Mouse (Mus musculus): ENCODE measurements around the gene Medag. TPM values are rescaled to one million over a fixed set of nuclear protein-coding genes. Genes with fewer than 3 reads are reported as not detected.

Medag gene
- not detected in 2 replicates for total RNA-seq (2015)
- not detected in 2 replicates for total RNA-seq (2017)

DNA sequence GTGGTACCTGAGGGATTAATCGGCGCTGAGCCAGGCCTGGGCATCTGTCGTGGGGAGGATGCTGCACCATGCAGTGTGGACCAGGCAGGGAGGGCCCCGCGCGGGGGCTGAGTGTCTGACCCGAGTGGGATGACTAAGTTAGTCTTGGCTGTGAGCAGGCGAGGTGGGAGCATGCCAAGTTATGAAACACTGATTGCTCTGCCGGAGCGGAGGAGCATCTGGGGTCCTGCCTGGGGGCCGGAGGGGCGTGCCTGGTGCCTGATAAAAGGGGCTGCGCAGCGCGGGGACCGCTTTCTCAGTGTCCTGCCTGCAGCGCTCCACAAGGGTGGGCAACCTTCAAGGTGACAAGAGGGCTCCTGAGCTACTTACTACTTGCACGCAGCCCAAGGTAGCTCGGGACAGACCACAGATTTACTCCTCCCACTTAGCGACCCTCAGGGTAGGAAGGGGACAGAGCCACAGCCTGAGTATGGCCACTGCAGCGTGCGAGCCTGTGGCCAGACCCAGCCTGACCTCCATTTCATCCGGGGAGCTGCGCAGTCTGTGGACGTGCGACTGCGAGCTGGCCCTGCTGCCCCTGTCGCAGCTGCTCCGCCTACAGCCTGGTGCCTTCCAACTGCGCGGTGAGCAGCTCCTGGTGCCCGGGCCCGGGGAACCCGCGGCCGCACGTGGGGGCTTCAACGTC, at the start of gene Medag:
Gene Medag, plus strand, starts transcription at position 241 of the 685 bp plus-strand sequence.
- no peak for ATAC-seq (ENCODE audit: poor library complexity, severe bottlenecking)

GRCm38 (mm10) chr5:149362626-149363025, 48.9 kb upstream of the Medag start:
- ATAC-seq (ENCODE audit: poor library complexity, severe bottlenecking): no peak

DNA sequence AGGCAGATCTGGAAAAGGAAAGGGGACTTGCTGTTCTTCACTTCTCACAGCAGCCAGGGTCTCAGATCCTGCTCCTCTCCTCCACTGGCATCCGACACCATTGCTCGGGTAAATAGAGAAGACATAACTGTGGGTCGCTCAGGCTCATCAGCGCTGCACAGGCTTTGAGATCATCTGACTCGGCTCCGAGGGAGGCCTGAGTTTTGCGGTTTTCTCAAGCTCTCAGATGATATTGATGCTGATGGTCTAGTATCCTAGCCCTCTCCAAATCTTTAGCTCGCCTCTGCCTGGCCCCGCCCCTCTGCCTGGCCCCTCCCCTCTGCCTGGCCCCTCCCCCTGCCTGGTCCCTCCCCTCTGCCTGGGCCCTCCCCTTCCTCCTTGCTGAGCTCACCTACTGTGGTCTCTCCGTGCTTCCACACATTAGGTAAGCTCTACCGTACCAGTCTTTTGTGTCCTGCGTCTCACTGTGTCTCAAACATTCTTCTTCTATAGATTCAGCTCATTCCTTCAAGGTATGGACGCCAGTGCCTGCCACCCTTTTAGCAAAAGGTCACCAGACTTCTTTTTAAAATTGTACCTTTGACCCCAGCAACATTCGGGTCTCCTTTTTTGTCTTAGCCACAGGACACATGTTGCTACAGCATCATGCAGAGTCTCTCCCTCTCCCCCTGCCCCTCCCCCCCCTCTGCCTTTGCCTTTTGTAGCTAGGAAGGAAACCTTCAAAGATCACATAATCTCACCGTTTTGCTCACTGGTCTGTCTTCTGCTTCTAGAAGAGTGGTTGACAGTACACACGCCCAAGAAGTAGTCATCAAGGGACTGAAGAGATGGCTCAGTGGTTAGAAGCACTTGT, 47.4 kb upstream of the Medag start:
- no peak for ATAC-seq (ENCODE audit: poor library complexity, severe bottlenecking)

DNA sequence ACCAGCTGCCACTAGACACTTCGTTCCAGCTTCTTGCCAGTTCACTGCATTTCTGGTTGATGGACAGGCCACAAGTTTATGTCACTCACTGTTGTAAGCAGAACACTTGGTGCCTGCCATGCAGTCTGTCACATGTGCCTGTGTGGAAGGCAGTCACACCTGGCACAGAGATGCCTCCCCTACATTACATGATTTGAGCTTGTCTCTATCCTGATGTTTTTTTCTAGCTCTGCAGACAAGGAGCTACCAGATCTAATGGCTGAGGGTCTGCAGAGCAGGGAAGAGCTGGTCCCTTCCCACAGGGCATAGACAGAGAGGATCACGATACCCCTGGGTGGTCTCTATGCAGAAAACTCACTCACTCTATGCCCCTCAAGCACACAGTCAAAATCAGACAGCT, 44.5 kb upstream of the Medag start:
- no peak for ATAC-seq (ENCODE audit: poor library complexity, severe bottlenecking)

DNA sequence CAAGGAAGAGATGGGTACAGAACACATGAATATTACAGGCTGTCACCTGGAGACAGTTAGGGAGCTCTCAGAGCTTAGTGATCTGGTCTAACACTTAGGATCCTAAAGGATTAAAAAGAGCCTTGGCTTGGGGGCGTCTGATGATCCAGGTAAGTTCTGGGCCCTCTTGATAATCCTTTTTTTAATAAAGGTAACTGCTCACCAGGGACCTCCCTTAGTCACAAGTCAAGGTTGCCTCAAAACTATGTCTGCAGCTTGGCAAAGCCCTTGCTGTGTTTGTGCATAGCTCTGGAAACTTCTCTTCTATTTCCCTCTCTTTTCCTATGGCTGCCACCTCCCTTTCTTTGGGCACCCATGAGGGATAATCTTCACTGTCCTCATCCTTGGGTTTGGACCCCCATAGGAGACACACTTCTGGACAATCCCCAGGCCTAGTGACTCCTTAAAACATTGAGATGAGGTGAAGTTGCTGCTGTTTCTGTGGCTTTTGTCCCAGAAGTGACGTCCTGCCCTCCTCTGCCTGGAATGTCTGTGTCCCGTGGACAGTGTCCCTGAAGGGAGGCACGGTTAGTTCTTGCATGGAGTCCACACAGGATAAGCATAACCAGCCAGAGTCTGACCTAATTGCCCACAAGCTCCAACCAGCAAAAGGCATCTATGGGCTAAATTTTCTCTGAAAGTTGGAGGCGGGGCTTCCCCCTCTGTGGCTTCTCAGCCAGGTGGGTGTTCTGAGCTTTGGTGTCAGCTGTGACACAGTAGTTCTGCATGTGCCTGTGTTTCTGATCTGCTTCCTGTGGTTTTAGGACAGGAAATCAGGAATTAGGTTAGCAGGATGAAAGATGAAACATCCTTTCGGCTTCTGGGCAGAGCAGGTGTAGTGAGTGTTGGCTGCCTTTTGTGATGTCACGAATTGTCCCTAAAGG, 43.7 kb upstream of the Medag start:
- ATAC-seq (ENCODE audit: poor library complexity, severe bottlenecking): no peak

DNA sequence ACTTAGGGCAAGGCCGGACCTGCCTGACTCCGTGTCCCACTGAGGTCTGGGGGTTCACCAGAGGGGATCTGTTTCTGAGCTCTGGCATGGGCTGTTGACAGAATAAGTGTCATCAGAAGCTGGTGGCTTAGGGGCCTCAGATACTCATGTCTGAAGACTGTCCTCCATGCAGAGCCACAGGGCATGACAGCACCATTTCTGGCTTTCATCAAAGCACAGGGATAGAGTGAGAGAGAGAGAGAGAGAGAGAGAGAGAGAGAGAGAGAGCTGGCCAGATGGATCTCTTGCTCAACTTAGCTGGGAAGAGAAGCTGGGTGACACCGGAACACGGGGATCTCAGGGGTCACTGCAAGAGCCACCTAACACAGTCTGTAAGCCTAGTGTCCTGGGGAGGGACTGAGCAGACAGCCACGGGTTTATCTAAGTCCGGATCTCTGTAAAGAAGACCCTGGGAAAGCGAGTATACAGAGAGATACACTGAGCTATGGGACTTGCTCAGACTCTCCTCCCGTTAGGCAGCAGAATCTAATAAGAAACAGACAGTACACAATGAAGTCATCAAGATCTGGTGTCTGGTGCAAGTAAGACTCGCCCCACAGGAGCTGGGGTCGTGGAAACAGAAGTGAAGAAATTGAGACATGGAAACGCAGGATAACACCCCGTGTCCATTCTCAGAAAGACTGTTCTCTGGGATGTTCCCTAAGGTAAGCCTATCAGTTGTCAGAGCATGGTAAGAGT, 42.8 kb upstream of the Medag start:
- ATAC-seq (ENCODE audit: poor library complexity, severe bottlenecking): no peak

DNA sequence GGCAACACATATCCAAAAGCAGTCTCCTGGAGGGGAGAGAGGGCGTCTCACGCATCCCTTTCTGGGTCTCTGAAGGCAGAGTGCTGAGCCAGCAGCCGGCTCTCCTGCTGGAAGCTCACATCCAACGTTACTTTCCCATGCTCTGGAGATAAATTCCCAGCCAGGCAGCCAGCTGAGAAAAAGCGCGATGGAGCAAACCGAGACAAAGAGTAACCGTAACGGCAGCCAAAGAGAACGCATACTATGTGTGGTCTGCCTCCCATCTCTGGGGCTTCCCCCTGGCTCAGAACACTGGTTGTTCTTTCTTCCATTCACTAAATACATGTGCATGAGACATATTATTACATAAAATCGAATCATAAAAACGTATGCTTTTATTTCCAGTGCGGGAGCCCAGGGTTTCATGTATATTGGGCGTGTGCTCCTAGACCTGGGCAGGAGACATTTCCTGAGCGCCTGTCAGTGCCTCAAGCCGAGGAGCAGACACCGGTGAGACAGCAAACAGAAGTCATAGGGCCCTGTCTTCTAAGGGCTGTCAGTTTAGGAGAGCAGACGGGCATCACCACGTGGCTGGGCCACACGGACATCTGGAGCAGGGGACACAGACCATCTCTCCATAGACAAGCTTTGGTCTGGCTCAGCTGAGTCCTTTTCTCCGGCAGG, 42.0 kb upstream of the Medag start:
- ATAC-seq (ENCODE audit: poor library complexity, severe bottlenecking): no peak

DNA sequence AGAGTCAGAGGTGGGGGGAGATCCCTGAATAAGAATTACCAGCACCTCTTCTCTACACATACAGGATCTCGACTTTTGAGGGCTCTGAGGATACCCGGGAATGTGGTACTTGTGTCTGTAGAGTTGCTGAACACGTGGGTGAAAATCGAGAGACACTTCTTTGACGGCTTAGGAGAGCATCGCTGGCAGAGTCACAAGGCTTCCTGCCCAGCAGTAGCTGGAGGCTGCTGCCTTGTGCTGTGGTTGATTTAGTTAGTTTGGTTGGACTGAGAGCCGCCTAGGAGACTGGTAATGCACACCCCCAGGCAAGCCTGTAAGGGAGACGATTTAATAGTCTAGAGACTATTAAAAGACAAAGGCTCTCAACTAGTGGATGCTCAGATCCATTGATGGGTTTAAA, 39.5 kb upstream of the Medag start:
- ATAC-seq (ENCODE audit: poor library complexity, severe bottlenecking): no peak

DNA sequence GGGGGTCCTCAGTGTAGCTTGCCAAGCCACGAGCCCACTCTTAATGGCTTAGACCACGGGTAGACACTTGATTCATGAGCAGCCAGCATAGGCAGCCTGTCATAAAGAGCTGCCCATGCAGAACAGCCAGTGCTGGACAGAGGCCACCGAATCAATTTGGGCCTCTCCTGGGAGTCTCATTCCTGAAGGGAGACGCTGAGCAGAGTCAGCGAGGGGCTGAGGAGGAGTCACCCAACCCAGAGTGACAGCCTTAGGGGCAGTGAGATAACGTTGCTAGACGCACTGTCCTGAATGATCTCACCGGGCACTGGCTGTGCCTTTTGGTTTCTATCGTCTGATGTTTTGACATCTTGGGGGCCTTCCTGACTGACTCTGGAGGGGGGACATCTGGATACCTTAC, 38.3 kb upstream of the Medag start:
- ATAC-seq (ENCODE audit: poor library complexity, severe bottlenecking): no peak

GRCm38 (mm10) chr5:149374026-149374425, 37.5 kb upstream of the Medag start:
- peak; percentile 54 for ATAC-seq (ENCODE audit: poor library complexity, severe bottlenecking)

DNA sequence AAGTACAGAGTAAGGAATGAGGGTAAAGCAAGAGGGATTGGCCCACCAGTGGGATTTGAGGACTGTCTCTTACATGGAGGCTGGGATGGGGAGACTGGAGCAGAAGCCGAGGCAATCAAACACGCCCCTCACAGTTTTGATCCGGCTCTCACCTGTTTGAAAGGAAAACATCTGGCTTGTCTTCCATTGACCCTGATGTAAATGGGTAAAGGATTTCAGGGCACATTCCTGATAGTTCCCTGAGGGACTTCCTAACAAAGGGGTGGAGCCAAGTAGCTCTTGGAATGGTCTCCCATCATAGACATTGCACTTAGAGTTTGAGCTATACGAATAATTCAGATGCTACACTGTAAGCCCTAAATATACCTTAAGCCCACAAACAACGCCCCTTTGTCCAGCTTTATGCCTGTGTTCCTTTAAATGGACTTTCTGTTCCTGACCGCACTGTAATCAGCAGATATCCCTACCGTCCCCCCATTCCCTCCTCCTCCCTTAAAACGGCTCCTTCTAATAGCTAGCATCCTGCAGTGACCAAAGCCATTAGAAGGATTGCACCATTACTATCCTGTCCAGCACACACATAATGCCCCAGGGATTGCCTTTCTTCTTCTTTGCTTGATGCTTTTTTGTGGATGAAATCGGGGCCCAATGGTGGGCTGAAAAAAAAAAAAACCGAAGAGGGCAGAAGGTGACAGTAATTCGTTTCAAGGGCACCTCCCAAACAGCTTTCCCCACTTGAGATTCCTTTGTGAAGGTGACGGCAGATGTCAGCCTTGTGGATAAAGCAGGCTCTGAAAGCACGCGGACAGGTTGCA, 36.3 kb upstream of the Medag start:
- no peak for ATAC-seq (ENCODE audit: poor library complexity, severe bottlenecking)

- peak; percentile 84 for ATAC-seq (ENCODE audit: poor library complexity, severe bottlenecking)
These were observed 35.7 kb upstream of the Medag start for GRCm38 (mm10) chr5:149375889-149376212.

- no peak for ATAC-seq (ENCODE audit: poor library complexity, severe bottlenecking)
These were observed 35.2 kb upstream of the Medag start for GRCm38 (mm10) chr5:149376367-149376766.

DNA sequence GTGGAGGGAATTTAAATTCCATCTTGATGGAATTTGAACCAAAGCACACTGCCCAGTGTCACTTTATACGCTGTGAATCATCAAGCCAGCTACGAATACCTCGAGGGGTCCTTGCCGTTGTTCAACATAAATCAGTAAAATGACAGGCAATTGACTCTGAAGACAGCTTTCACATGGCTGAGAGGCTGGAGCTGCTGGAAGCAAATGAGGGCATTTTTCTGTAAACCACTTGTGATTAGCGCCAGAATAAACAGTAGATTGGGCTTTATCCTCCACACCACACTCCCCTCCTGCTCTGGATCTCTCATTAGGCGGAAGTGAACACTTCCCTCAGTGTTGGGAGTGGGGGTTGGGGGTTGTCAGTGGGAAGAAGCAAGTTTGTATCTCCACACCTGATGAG, 34.3 kb upstream of the Medag start:
- ATAC-seq (ENCODE audit: poor library complexity, severe bottlenecking): no peak

GRCm38 (mm10) chr5:149378566-149378965, 33.0 kb upstream of the Medag start:
- ATAC-seq (ENCODE audit: poor library complexity, severe bottlenecking): no peak

DNA sequence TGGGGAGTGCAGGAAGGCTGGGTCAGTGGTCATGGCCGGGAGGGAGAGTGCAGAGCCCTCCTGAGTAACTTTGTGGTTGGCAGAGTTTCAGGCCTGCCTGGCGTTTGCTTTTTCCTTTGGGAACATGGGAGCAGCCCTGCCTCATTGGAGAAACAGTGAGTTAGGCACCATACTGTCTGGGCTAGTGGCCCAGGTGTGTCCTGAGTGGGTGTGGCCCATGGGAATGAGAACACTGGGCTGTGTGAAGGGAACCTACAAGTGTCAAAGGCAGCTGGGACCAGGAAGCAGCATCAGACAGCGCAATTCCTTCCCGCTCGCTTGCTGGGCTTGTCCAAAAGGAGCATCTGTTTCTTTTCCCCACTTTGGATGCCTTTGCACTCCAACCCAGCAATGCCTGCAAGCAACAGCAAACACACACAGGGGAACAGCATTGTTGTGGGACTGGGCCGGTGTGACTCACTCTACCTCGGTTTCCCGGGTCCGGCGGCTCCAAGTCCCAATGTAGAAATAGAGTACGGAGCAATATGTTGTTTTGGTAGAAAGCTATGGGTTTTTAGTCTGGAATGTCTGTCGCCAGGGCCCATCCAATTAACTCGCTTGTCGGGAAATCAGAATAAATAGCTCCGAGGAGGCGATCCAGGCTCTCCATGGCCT, 32.3 kb upstream of the Medag start:
- ATAC-seq (ENCODE audit: poor library complexity, severe bottlenecking): no peak

DNA sequence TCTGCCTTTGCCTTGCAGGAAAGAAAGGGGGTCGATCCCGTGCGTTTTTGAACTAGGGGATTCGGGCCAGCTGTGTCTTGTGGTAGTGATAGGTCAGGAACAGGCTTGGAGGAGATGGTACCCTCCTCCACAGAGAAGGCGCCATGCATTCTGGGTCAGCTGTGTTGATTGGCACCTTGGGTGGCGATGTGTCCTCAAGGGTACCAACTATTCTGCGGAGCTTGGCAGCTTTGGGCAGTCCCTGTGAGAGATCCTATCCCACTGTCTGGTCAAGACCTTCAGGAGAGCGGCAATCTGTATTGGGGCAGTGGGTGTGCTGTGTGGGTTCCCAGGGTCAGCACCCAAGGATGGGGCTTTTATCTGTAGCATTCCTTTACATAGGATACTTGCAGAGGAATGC, 31.7 kb upstream of the Medag start:
- ATAC-seq (ENCODE audit: poor library complexity, severe bottlenecking): no peak

- ATAC-seq (ENCODE audit: poor library complexity, severe bottlenecking): no peak; the same call in 1 of the 2 replicates
These were observed 31.1 kb upstream of the Medag start for GRCm38 (mm10) chr5:149380388-149380916.

Measured in megakaryocyte, adult 5-6 weeks (primary cell).